In genomic region chr9:29272861-29273260, GRCm38 (mm10) we compare ENCODE assay signal across 17 mouse cellular contexts.
"Had no signal": no experiment of that assay in that cellular context is flagged by ENCODE, and none has a peak within 500 bp of the region (broad histone marks: within the 10 kb centered on the region; RNA-seq: fewer than 3 reads in every experiment).

No protein-coding gene starts in this region.

- ATAC-seq: hindbrain, postnatal 0 days; intestine, embryonic 16.5 days; liver, embryonic 12.5 days had no signal

- DNase-seq: gastrocnemius, postnatal 14 days; gastrocnemius, postnatal 36 days; heart, adult 11 months; heart, adult 2 months; heart, postnatal 14 days; heart, postnatal 36 days; kidney, adult 11 months; kidney, adult 2 months; kidney, adult 9 months; kidney, postnatal 14 days; kidney, postnatal 36 days; layer of hippocampus, adult 9-11 months; layer of hippocampus, postnatal 36 days; left cerebral cortex, postnatal 4 days had no signal
